Mouse (Mus musculus) heart, adult 8-10 months (tissue): ENCODE results near the gene Ddx10. TPM values are rescaled to one million over a fixed set of nuclear protein-coding genes. Genes with fewer than 3 reads are reported as not detected.
A peak's percentile ranks its signal among the peaks of the same experiment; 100 is the strongest.

Experiments used
- DNase-seq: peaks from one replicate; pipeline ENCODE4 v3.0.0; 2022; ENCODE audit warnings: low spot score
- total RNA-seq, 4 experiments: library from RNA; stranded (reverse); gene quantifications; 2 replicates each; pipeline ENCODE4 v1.2.4; 2022

Gene Ddx10
- 10 to 100 TPM in 1 of 4 experiments, 1 to 10 TPM in 3; 9.5 to 10.5 (median 9.7) TPM for total RNA-seq

- DNase-seq, result peak; percentile 98
These were observed at the start of gene Ddx10 for GRCm38 (mm10) chr9:53247953-53248397. TSS of gene Ddx10 (minus strand) at chr9:53248053.

GRCm38 (mm10) chr9:53292833-53293232 lies 45.0 kb upstream of the Ddx10 start:
- no peak for DNase-seq

- DNase-seq, result no peak
These were observed 42.2 kb upstream of the Ddx10 start for GRCm38 (mm10) chr9:53290006-53290405.

- no peak for DNase-seq
These were observed 38.9 kb upstream of the Ddx10 start for GRCm38 (mm10) chr9:53286793-53287192.

GRCm38 (mm10) chr9:53278997-53279396 lies 31.1 kb upstream of the Ddx10 start:
- DNase-seq, result no peak

- no peak for DNase-seq
These were observed 28.5 kb upstream of the Ddx10 start for GRCm38 (mm10) chr9:53276381-53276780.

GRCm38 (mm10) chr9:53272714-53273113 lies 24.9 kb upstream of the Ddx10 start:
- no peak for DNase-seq

GRCm38 (mm10) chr9:53272207-53272606 lies 24.4 kb upstream of the Ddx10 start:
- no peak for DNase-seq

GRCm38 (mm10) chr9:53271281-53272022 lies 23.6 kb upstream of the Ddx10 start:
- DNase-seq, result no peak

- DNase-seq, result no peak
These were observed 21.6 kb upstream of the Ddx10 start for GRCm38 (mm10) chr9:53269466-53269755.

GRCm38 (mm10) chr9:53268731-53269465 lies 21.0 kb upstream of the Ddx10 start:
- no peak for DNase-seq

- no peak for DNase-seq
These were observed 20.2 kb upstream of the Ddx10 start for GRCm38 (mm10) chr9:53268036-53268435.

GRCm38 (mm10) chr9:53265589-53265988 lies 17.7 kb upstream of the Ddx10 start:
- no peak for DNase-seq

- DNase-seq, result no peak
These were observed 16.5 kb upstream of the Ddx10 start for GRCm38 (mm10) chr9:53264387-53264786.

- DNase-seq, result no peak
These were observed 10.3 kb upstream of the Ddx10 start for GRCm38 (mm10) chr9:53258199-53258598.

GRCm38 (mm10) chr9:53257772-53258171 lies 9.9 kb upstream of the Ddx10 start:
- DNase-seq, result no peak

- DNase-seq, result no peak
These were observed 8.9 kb upstream of the Ddx10 start for GRCm38 (mm10) chr9:53256690-53257305.

GRCm38 (mm10) chr9:53254368-53254767 lies 6.5 kb upstream of the Ddx10 start:
- peak; percentile 62 for DNase-seq

GRCm38 (mm10) chr9:53247516-53247915 lies 337 bp downstream of the Ddx10 start:
- DNase-seq, result no peak

- no peak for DNase-seq
These were observed 29.7 kb downstream of the Ddx10 start for GRCm38 (mm10) chr9:53218181-53218580.

GRCm38 (mm10) chr9:53208283-53208682 lies 39.6 kb downstream of the Ddx10 start:
- no peak for DNase-seq

GRCm38 (mm10) chr9:53174590-53174989 lies 73.3 kb downstream of the Ddx10 start:
- DNase-seq, result no peak

- DNase-seq, result peak; percentile 26
These were observed 74.6 kb downstream of the Ddx10 start for GRCm38 (mm10) chr9:53173258-53173657.
